Mouse (Mus musculus) liver, embryonic 11.5 days (tissue): ENCODE measurements around the gene Mms19. TPM values are rescaled to one million over a fixed set of nuclear protein-coding genes. Genes with fewer than 3 reads are reported as not detected.
A peak's percentile ranks its signal among the peaks of the same experiment; 100 is the strongest.

Experiments used
- ATAC-seq: fragments of 200-750 bp; cut with Nextera tagmentation; replicated peaks from 2 replicates; pipeline ENCODE4 v1.8.0; 2017; ENCODE audit warnings: moderate number of reproducible peaks, mild to moderate bottlenecking, moderate TSS enrichment, moderate library complexity; ENCODE audit not compliant: low FRiP score
- DNase-seq: peaks from one replicate; pipeline ENCODE4 v3.0.0-alpha.2; 2017; ENCODE audit warnings: low spot score
- H3K27ac ChIP-seq: fragments of 300-500 bp; sonication (generic); 2 replicates; pipeline ENCODE4 v1.5.1; 2014; ENCODE audit warnings: mild to moderate bottlenecking, low read depth, low read length, control low read depth
- H3K27me3 ChIP-seq: fragments of 300-500 bp; sonication (generic); replicated peaks from 2 replicates; pipeline ENCODE4 v1.6.1; 2014; ENCODE audit warnings: low read length, mixed read lengths; ENCODE audit not compliant: control insufficient read depth, insufficient read depth
- H3K36me3 ChIP-seq: fragments of 300-500 bp; sonication (generic); 2 replicates; pipeline ENCODE4 v1.6.1; 2014; ENCODE audit warnings: mild to moderate bottlenecking, low read length, moderate library complexity, mixed read lengths; ENCODE audit not compliant: control insufficient read depth, insufficient read depth
- H3K4me1 ChIP-seq: fragments of 300-500 bp; sonication (generic); replicated peaks from 2 replicates; pipeline ENCODE4 v1.6.1; 2014; ENCODE audit warnings: low read length, mixed read lengths; ENCODE audit not compliant: control insufficient read depth, insufficient read depth
- H3K4me2 ChIP-seq: fragments of 300-500 bp; sonication (generic); 2 replicates; pipeline ENCODE4 v1.6.1; 2014; ENCODE audit warnings: mild to moderate bottlenecking, control low read depth, moderate library complexity
- H3K4me3 ChIP-seq: fragments of 300-500 bp; sonication (generic); 2 replicates; pipeline ENCODE4 v1.5.1; 2014; ENCODE audit warnings: low read depth, low read length, control low read depth
- H3K9ac ChIP-seq: fragments of 300-500 bp; sonication (generic); 2 replicates; pipeline ENCODE4 v1.6.1; 2014; ENCODE audit warnings: low read depth, low read length, control low read depth
- H3K9me3 ChIP-seq: fragments of 300-500 bp; sonication (generic); 2 replicates; pipeline ENCODE4 v1.6.1; 2016; ENCODE audit warnings: low read length, inconsistent platforms, mixed read lengths; ENCODE audit not compliant: control insufficient read depth
- WGBS: fragments of 180-500 bp; shearing (Covaris S2); extraction: QIAGEN DNeasy Blood & Tissue Kit; methylation state at CpG from one replicate; pipeline ENCODE4 v1.1.7; 2014; 5-methylcytosine and 5-hydroxymethylcytosine counted together
- polyA plus RNA-seq: library from polyadenylated mRNA; unstranded; fragments of >200 nt; fragmentation: Nextera tagmentation; extraction: Ambion mirVana; gene quantifications from 2 replicates; pipeline ENCODE4 v1.2.1, GENCODE M21; 2014

Mms19 gene
- polyA plus RNA-seq, 1 experiment from 2014 or later, result 29.1 TPM

GRCm38 (mm10) chr19:42001253-42001980 is 20.5 kb upstream of the Mms19 start:
- peaks cover 24% of the 10 kb centered on the region for H3K4me1 ChIP-seq
- WGBS, result 84% methylated on average over 12 of the region's 12 CpGs
- no peak overlapping the region for H3K27ac ChIP-seq
- no peak overlapping the region for H3K9ac ChIP-seq
- ATAC-seq (no peak; the same call in 1 of the 2 replicates), DNase-seq (no peak)
- H3K4me2 ChIP-seq, result no peak overlapping the region
- no peak overlapping the region for H3K4me3 ChIP-seq
- H3K9me3 ChIP-seq, result no peaks in the 10 kb centered on the region
- no peaks in the 10 kb centered on the region for H3K36me3 ChIP-seq
- no peaks in the 10 kb centered on the region for H3K27me3 ChIP-seq

- H3K4me1 ChIP-seq, result peaks cover 18% of the 10 kb centered on the region
- H3K27me3 ChIP-seq, result no peaks in the 10 kb centered on the region
- H3K9me3 ChIP-seq, result no peaks in the 10 kb centered on the region
- no peak for DNase-seq
- WGBS, result 62% methylated on average over 4 of the region's 4 CpGs
- no peak overlapping the region for H3K4me3 ChIP-seq
- ATAC-seq, result no peak
- peak overlapping the region; percentile 32 for H3K27ac ChIP-seq
- no peak overlapping the region for H3K4me2 ChIP-seq
- no peaks in the 10 kb centered on the region for H3K36me3 ChIP-seq
- H3K9ac ChIP-seq, result 0 out of 2 replicates have a peak overlapping the region, but pooled peaks have one; percentile 1
These were observed 19.5 kb upstream of the Mms19 start for GRCm38 (mm10) chr19:42000446-42000958.

- Histone ChIP-seq H3K36me3 (no peaks in the 10 kb centered on the region), H3K9me3 (no peaks in the 10 kb centered on the region), H3K9ac (no peak overlapping the region), H3K4me2 (no peak overlapping the region; the same call in 1 of the 2 replicates), H3K4me1 (peaks cover 11% of the 10 kb centered on the region), H3K27ac (no peak overlapping the region; the same call in 1 of the 2 replicates), H3K4me3 (no peak overlapping the region), H3K27me3 (no peaks in the 10 kb centered on the region)
- DNase-seq (no peak), ATAC-seq (no peak)
- WGBS, result 68% methylated on average over 4 of the region's 4 CpGs
These were observed 18.8 kb upstream of the Mms19 start for GRCm38 (mm10) chr19:41999688-42000283.

GRCm38 (mm10) chr19:41998770-41999548 is 18.0 kb upstream of the Mms19 start:
- no peaks in the 10 kb centered on the region for H3K9me3 ChIP-seq
- H3K27me3 ChIP-seq, result no peaks in the 10 kb centered on the region
- 85% methylated on average over 9 of the region's 9 CpGs for WGBS
- no peak overlapping the region for H3K9ac ChIP-seq
- ATAC-seq (no peak), DNase-seq (no peak)
- H3K4me3 ChIP-seq, result no peak overlapping the region
- no peaks in the 10 kb centered on the region for H3K36me3 ChIP-seq
- H3K27ac ChIP-seq, result no peak overlapping the region; the same call in 1 of the 2 replicates
- peaks cover 11% of the 10 kb centered on the region for H3K4me1 ChIP-seq
- no peak overlapping the region; the same call in 1 of the 2 replicates for H3K4me2 ChIP-seq

DNA sequence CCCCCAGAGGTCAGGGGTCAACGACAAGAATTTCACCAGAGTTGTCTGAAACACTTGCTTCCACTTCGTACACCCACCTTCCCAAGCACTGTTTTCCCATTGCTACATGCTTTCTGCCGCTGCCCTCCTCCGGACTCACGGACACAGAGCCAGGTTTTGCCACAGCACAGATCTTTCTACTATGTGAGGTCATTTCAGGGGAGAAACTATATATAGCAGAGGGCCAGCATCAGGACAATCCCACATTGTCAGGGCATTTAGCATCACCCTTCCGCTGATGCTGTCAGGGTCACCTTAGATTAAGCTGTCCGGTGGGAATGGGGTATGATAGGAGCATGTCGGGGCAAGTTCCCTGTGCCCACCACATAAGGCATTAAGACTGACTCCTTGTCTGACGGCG is 16.1 kb upstream of the Mms19 start:
- no peak overlapping the region for H3K27ac ChIP-seq
- H3K4me2 ChIP-seq, result no peak overlapping the region
- H3K4me3 ChIP-seq, result no peak overlapping the region
- peaks cover 13% of the 10 kb centered on the region for H3K4me1 ChIP-seq
- WGBS, result 83% methylated on average over 10 of the region's 10 CpGs
- no peaks in the 10 kb centered on the region for H3K9me3 ChIP-seq
- H3K27me3 ChIP-seq, result no peaks in the 10 kb centered on the region
- H3K36me3 ChIP-seq, result no peaks in the 10 kb centered on the region
- no peak overlapping the region for H3K9ac ChIP-seq
- DNase-seq (no peak), ATAC-seq (no peak)

- Histone ChIP-seq H3K4me3 (no peak overlapping the region), H3K36me3 (no peaks in the 10 kb centered on the region), H3K9ac (no peak overlapping the region), H3K27me3 (no peaks in the 10 kb centered on the region), H3K9me3 (no peaks in the 10 kb centered on the region), H3K4me2 (no peak overlapping the region), H3K4me1 (peaks cover 6% of the 10 kb centered on the region), H3K27ac (no peak overlapping the region)
- ATAC-seq (no peak), DNase-seq (no peak)
- 72% methylated on average over 1 of the region's 1 CpGs for WGBS
These were observed 14.5 kb upstream of the Mms19 start for GRCm38 (mm10) chr19:41995483-41995882.

DNA sequence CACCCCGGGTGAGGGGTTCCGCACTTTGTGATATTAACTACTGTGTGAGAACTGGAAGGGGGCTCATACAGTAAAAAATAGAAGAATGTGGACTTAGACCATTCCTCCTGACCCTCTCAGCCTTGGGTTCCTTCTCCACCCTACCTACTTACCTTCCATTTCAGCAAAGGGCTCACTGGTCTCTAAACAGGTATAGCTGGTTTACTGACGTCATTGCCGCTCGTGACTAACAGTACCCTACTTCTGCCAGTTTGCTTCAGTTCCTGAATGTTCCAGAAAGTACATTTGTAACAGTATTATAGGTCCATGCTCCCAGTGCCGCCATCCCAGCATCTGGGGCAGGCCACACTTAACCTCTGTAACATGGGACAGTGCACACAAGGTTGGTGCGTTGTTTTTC is 13.1 kb upstream of the Mms19 start:
- no peak overlapping the region for H3K4me3 ChIP-seq
- no peaks in the 10 kb centered on the region for H3K27me3 ChIP-seq
- no peak overlapping the region for H3K4me2 ChIP-seq
- H3K27ac ChIP-seq, result no peak overlapping the region
- WGBS, result 89% methylated on average over 7 of the region's 7 CpGs
- no peak for DNase-seq
- ATAC-seq, result no peak
- no peaks in the 10 kb centered on the region for H3K36me3 ChIP-seq
- no peaks in the 10 kb centered on the region for H3K9me3 ChIP-seq
- no peak overlapping the region for H3K9ac ChIP-seq
- peaks cover 6% of the 10 kb centered on the region; the same call in 1 of the 2 replicates for H3K4me1 ChIP-seq

- Histone ChIP-seq H3K9me3 (no peaks in the 10 kb centered on the region), H3K9ac (no peak overlapping the region), H3K36me3 (no peaks in the 10 kb centered on the region), H3K4me3 (no peak overlapping the region), H3K4me2 (no peak overlapping the region), H3K4me1 (peaks cover 6% of the 10 kb centered on the region; the same call in 1 of the 2 replicates), H3K27ac (no peak overlapping the region), H3K27me3 (no peaks in the 10 kb centered on the region)
- WGBS, result 79% methylated on average over 6 of the region's 6 CpGs
- ATAC-seq, result no peak
- DNase-seq, result no peak
These were observed 12.5 kb upstream of the Mms19 start for GRCm38 (mm10) chr19:41993484-41993883.
